Mouse (Mus musculus) ovary, adult 2 months (tissue): Measurements from ENCODE around the gene Paqr7. TPM values are rescaled to one million over a fixed set of nuclear protein-coding genes. Genes with fewer than 3 reads are reported as not detected.

Experiments
- polyA plus RNA-seq: library from polyadenylated mRNA; depleted of rRNA; stranded (reverse); fragments of >200 nt; gene quantifications from 2 replicates; pipeline ENCODE4 v1.2.3, GENCODE M21; 2012; rRNA removed

Paqr7 gene
- polyA plus RNA-seq, result 133 and 163 TPM in 2 replicates

GRCm38 (mm10) chr4:134496595-134497210 lies at the start of gene Paqr7:
Paqr7 (plus strand) TSS chr4:134496697.

GRCm38 (mm10) chr4:134468215-134468575 lies 28.3 kb upstream of the Paqr7 start, which contains the start of gene Stmn1:
Stmn1 (plus strand) TSS chr4:134468320.

GRCm38 (mm10) chr4:134510845-134511411 lies 14.4 kb downstream of the Paqr7 start, which contains the start of gene Aunip:
Aunip (plus strand) TSS chr4:134510999.

GRCm38 (mm10) chr4:134534932-134535786 lies 38.7 kb downstream of the Paqr7 start, which contains the start of gene Mtfr1l:
Mtfr1l (minus strand) TSS chr4:134535387.

GRCm38 (mm10) chr4:134551494-134552316 lies 55.2 kb downstream of the Paqr7 start, which contains the start of gene Selenon:
Selenon (minus strand) TSS chr4:134552166.

Other genes starting within 250 kb of the Paqr7 start
- 0.44 TPM in 1 of 2 replicates, not detected in the other for gene Gm30191, start 249.8 kb upstream of the Paqr7 start, polyA plus RNA-seq
- 56.5 and 60.9 TPM in 2 replicates for gene Grrp1, start 242.6 kb upstream of the Paqr7 start, polyA plus RNA-seq
- 2.3 and 3.9 TPM in 2 replicates for gene Pdik1l, start 208.8 kb upstream of the Paqr7 start, polyA plus RNA-seq
- gene Trim63, start 181.6 kb upstream of the Paqr7 start, polyA plus RNA-seq, result 0.36 and 1.1 TPM in 2 replicates
- 10.6 and 10.8 TPM in 2 replicates for gene Slc30a2, start 153.5 kb upstream of the Paqr7 start, polyA plus RNA-seq
- 1.1 and 1.8 TPM in 2 replicates for gene Extl1, start 112.8 kb upstream of the Paqr7 start, polyA plus RNA-seq
- gene Pafah2, start 100.4 kb upstream of the Paqr7 start, polyA plus RNA-seq, result 14.3 and 20.1 TPM in 2 replicates
- gene Stmn1, start 28.4 kb upstream of the Paqr7 start, polyA plus RNA-seq, result 5.9 and 8.4 TPM in 2 replicates
- 1.1 and 1.5 TPM in 2 replicates for gene Aunip, start 14.3 kb downstream of the Paqr7 start, polyA plus RNA-seq
- gene Mtfr1l, start 38.7 kb downstream of the Paqr7 start, polyA plus RNA-seq, result 131 and 161 TPM in 2 replicates
- gene Selenon, start 55.5 kb downstream of the Paqr7 start, polyA plus RNA-seq, result 54.2 and 57.7 TPM in 2 replicates
- 7.0 and 9.6 TPM in 2 replicates for gene Man1c1, start 207.6 kb downstream of the Paqr7 start, polyA plus RNA-seq